Mouse (Mus musculus): ENCODE results near the gene Gm14435. TPM values are rescaled to one million over a fixed set of nuclear protein-coding genes. Genes with fewer than 3 reads are reported as not detected.
"Not testable (repeated sequence)": the region's sequence is repeated elsewhere in the genome, so short reads cannot be mapped to it uniquely, and the experiment has no call there.

The Gm14435 gene
- 10 to 100 TPM; 11.6 to 19.9 TPM for total RNA-seq (2021)
- long read RNA-seq, experiment 1, transcript Gm14435-202 (3 exons, 1,127 nt), result major isoform, 8 of 8 reads
- long read RNA-seq, experiment 1, partial matches to known transcripts, result 0 of 8 reads
- long read RNA-seq, experiment 1, other reads (novel, unspliced or antisense), result 0 of 8 reads
- long read RNA-seq, experiment 2, transcript Gm14435-202 (3 exons, 1,127 nt), result major isoform, 7 of 9 reads
- long read RNA-seq, experiment 2, partial matches to known transcripts, result 0 of 9 reads
- long read RNA-seq, experiment 2, other reads (novel, unspliced or antisense), result 2 of 9 reads

- not testable (repeated sequence) for DNase-seq (ENCODE audit: low spot score in 2 of 2); H3K27ac ChIP-seq; H3K4me3 ChIP-seq
Observed at GRCm38 (mm10) chr2:176423294-176423693, at the start of gene Gm14435. Gene Gm14435, plus strand, starts transcription at chr2:176423594.

Other genes with a start within 250 kb of the Gm14435 start
- 1 to 10 TPM; 3.5 to 6.3 TPM for gene 2210418O10Rik, start 197.0 kb upstream of the Gm14435 start, total RNA-seq (2021)
- not detected for gene Gm11009, start 104.1 kb upstream of the Gm14435 start, total RNA-seq (2021)
- gene Gm14434, start 63.2 kb downstream of the Gm14435 start, total RNA-seq (2021), result not detected
- not detected for gene Zfp967, start 97.5 kb downstream of the Gm14435 start, total RNA-seq (2021)
- 1 to 10 TPM; 2.2 to 7.6 TPM for gene Gm14308, start 212.8 kb downstream of the Gm14435 start, total RNA-seq (2021)
- gene Zfp973, start 246.9 kb downstream of the Gm14435 start, total RNA-seq (2021), result 10 to 100 TPM; 14.3 to 15.0 TPM